Mouse (Mus musculus) hindbrain, embryonic 11.5 days (tissue): ENCODE data around the gene Ccdc30. TPM values are rescaled to one million over a fixed set of nuclear protein-coding genes. Genes with fewer than 3 reads are reported as not detected.

Source experiments
- polyA plus RNA-seq: library from polyadenylated mRNA; unstranded; fragments of >200 nt; fragmentation: Nextera tagmentation; extraction: Ambion mirVana; gene quantifications from 2 replicates; pipeline ENCODE4 v1.2.1, GENCODE M21; 2014

The Ccdc30 gene
- polyA plus RNA-seq, 1 experiment from 2014 or later, result 13.9 TPM

Other genes starting within 250 kb of the Ccdc30 start
- 7.4 and 8.3 TPM in 2 replicates for gene Zfp691, start 241.3 kb downstream of the Ccdc30 start, polyA plus RNA-seq
- gene Ermap, start 225.5 kb downstream of the Ccdc30 start, polyA plus RNA-seq, result 9.9 and 11.1 TPM in 2 replicates
- gene Svbp, start 220.2 kb downstream of the Ccdc30 start, polyA plus RNA-seq, result 177 and 201 TPM in 2 replicates
- not detected in 2 replicates for gene Tmem269, start 197.3 kb downstream of the Ccdc30 start, polyA plus RNA-seq
- 31.1 and 37.0 TPM in 2 replicates for gene AU022252, start 182.8 kb downstream of the Ccdc30 start, polyA plus RNA-seq
- 15.4 and 17.9 TPM in 2 replicates for gene P3h1, start 182.6 kb downstream of the Ccdc30 start, polyA plus RNA-seq
- 0.18 and 0.25 TPM in 2 replicates for gene Cldn19, start 160.1 kb downstream of the Ccdc30 start, polyA plus RNA-seq
- 1,193 and 1,290 TPM in 2 replicates for gene Ybx1, start 120.9 kb downstream of the Ccdc30 start, polyA plus RNA-seq
- 109 and 115 TPM in 2 replicates for gene Ppih, start 95.0 kb downstream of the Ccdc30 start, polyA plus RNA-seq
- gene Ppcs, start 6.9 kb upstream of the Ccdc30 start, polyA plus RNA-seq, result 21.0 and 25.5 TPM in 2 replicates
- gene Zmynd12, start 7.3 kb upstream of the Ccdc30 start, polyA plus RNA-seq, result 0.23 and 0.29 TPM in 2 replicates
- 5.7 and 8.1 TPM in 2 replicates for gene Rimkla, start 77.1 kb upstream of the Ccdc30 start, polyA plus RNA-seq
- gene Foxj3, start 121.5 kb upstream of the Ccdc30 start, polyA plus RNA-seq, result 20.2 and 23.4 TPM in 2 replicates
- 2.8 and 4.5 TPM in 2 replicates for gene Frg2f1, start 124.0 kb upstream of the Ccdc30 start, polyA plus RNA-seq
- gene Guca2a, start 222.2 kb upstream of the Ccdc30 start, polyA plus RNA-seq, result not detected in 2 replicates
- gene Guca2b, start 243.4 kb upstream of the Ccdc30 start, polyA plus RNA-seq, result not detected in 2 replicates